Mouse (Mus musculus) cerebellum, adult 2 months (tissue): ENCODE data around the gene Neurod6. TPM values are rescaled to one million over a fixed set of nuclear protein-coding genes. Genes with fewer than 3 reads are reported as not detected.

Experiments used
- DNase-seq, 2 experiments: peaks; one replicate each; pipeline ENCODE4 v3.0.0; 2021
- H3K27ac ChIP-seq: fragments of 200-500 bp; 2 replicates; pipeline ENCODE4 v1.5.1; 2012; ENCODE audit warnings: low read length, control low read depth, inconsistent platforms; ENCODE audit not compliant: insufficient read depth
- H3K27me3 ChIP-seq: fragments of 200-500 bp; 2 replicates; pipeline ENCODE4 v1.6.1; 2012; ENCODE audit warnings: inconsistent platforms, mild to moderate bottlenecking, low read length, moderate library complexity; ENCODE audit not compliant: control insufficient read depth, insufficient read depth
- H3K4me1 ChIP-seq: fragments of 200-500 bp; 2 replicates; pipeline ENCODE4 v1.6.1; 2011; ENCODE audit warnings: low read length; ENCODE audit not compliant: control insufficient read depth, insufficient read depth
- H3K4me3 ChIP-seq: fragments of 200-500 bp; replicated peaks from 2 replicates; pipeline ENCODE3; 2011; ENCODE audit warnings: mild to moderate bottlenecking, low read depth, low read length, control low read depth; ENCODE audit not compliant: insufficient read depth
- CTCF ChIP-seq: fragments of 200-500 bp; IDR thresholded peaks from 2 replicates; pipeline ENCODE4 v1.5.1; 2011; ENCODE audit warnings: low read depth, mild to moderate bottlenecking, control low read depth, low read length, moderate library complexity, borderline replicate concordance; ENCODE audit not compliant: insufficient read depth
- POLR2A ChIP-seq: fragments of 200-500 bp; IDR thresholded peaks from 2 replicates; pipeline ENCODE4 v1.6.1; 2011; ENCODE audit warnings: low read length, control low read depth, borderline replicate concordance; ENCODE audit not compliant: insufficient read depth
- WGBS: fragments of 180-500 bp; shearing (Covaris S2); methylation state at CpG from one replicate; pipeline ENCODE4 v1.1.7; 2018; 5-methylcytosine and 5-hydroxymethylcytosine counted together
- polyA plus RNA-seq: library from polyadenylated mRNA; depleted of rRNA; stranded (reverse); fragments of >200 nt; gene quantifications from 2 replicates; pipeline ENCODE4 v1.2.3, GENCODE M21; 2012

Gene Neurod6
- polyA plus RNA-seq, 1 experiment = 5.6 TPM

DNA sequence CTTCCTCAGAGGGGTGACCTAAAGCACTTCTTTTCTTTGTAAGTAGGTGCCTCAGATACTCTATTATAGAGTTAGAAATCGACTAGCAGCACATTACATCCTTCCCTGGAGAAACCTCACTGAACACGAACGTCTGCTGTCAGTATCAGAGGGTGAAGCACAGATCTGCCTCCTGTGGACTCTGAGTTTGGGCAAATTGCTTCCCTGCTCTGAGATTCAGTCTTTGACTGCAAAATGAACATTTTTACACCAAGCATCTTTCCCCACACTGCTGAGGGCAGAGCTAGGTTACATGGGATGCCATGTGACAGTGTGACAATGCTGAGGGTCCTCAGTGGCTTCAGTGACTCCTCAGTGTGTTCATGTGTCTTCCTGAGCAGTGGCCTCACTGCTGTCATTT lies 13.3 kb downstream of the Neurod6 start:
- Histone ChIP-seq H3K4me1 (no peaks in the 10 kb centered on the region), H3K27me3 (no peaks in the 10 kb centered on the region), H3K27ac (no peak overlapping the region), H3K4me3 (no peak overlapping the region)
- no peak for DNase-seq
- 68% methylated on average over 3 of the region's 3 CpGs for WGBS
- no peak for TF ChIP-seq CTCF
- no peak for TF ChIP-seq POLR2A

DNA sequence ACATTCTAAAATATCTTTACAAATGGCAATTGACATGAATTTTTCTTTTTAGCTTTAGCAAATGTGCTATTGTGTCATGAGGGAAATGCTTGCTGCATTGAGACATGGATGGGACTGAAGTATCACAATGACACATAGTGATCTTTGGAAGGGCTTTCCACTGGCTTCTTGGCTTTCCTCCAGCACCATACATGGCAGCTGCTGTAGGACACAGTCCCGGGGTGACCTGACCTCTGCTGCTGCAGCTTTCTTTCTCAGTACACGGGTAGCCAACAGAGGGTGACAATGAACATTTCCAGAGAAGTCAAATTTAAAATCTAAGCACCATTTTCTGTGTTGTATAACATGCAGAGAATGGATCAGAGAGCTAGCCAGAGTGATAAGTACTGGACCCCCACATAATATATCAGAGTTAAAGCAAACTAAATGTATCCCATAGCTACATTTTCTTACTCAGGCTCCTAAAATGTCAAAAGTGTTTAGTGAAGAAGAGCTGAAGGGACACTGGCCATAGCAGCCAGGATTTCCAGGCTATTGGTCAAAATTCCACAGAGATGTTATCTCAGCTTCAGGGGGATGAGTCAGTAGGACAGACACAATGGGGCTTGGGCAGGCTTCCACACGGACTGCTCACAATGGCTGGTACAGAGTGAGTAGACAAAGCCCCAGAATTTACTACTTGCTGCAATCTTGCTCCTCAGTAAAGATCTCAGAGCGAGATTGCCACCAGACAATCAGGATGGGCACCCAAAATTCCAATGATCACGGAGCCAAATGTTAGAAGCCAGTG lies 19.7 kb downstream of the Neurod6 start:
- DNase-seq = no peak
- Histone ChIP-seq H3K27me3 (no peaks in the 10 kb centered on the region), H3K4me3 (no peak overlapping the region), H3K27ac (no peak overlapping the region), H3K4me1 (no peaks in the 10 kb centered on the region)
- TF ChIP-seq CTCF (no peak), POLR2A (no peak)
- 47% methylated on average over 5 of the region's 5 CpGs for WGBS

DNA sequence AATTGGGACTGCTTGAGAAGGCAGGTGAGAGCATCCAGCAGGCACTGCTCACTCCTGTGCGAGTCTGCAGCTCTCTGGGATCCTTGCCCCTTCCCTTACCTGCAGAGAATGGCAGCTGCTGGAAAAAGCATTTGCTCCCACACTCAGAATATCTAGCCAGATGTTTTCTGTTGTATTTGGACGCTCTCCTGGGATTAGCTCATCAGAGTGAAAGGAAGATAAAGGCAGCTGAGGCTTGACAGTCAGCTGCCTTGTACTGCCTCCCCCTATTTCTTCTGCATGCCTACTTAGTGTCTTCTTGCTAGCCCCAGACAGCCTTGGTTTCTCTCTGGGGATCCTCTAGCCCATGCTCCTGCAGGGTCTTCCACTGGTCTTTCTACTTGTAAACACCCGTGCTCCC lies 31.1 kb downstream of the Neurod6 start:
- H3K27me3 ChIP-seq = no peaks in the 10 kb centered on the region
- TF ChIP-seq CTCF (no peak), POLR2A (no peak)
- no peak overlapping the region for H3K27ac ChIP-seq
- DNase-seq = no peak
- H3K4me1 ChIP-seq = no peaks in the 10 kb centered on the region
- WGBS = 57% methylated on average over 3 of the region's 3 CpGs
- H3K4me3 ChIP-seq = no peak overlapping the region

DNA sequence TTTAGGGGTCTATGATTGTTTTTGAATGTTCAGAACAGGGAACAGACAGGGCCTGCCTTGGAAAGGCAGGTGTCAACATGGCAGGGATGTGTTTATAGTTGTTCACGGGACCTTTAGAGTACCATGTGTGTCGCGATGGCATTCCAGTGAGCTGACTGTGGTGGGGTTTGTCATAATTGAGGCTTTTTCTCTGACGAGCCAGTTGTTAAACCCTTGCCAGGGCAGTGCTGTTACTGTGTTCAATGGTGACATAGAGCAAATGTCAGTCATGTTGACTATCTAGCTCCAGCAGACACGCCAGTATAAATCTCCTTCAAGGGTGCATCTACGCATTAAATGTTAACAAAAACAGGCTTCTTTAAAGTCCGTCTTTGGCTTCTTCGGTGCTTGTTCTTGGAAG lies 31.5 kb downstream of the Neurod6 start:
- WGBS = 62% methylated on average over 8 of the region's 8 CpGs
- TF ChIP-seq POLR2A = no peak
- TF ChIP-seq CTCF = no peak
- H3K4me3 ChIP-seq = no peak overlapping the region

DNA sequence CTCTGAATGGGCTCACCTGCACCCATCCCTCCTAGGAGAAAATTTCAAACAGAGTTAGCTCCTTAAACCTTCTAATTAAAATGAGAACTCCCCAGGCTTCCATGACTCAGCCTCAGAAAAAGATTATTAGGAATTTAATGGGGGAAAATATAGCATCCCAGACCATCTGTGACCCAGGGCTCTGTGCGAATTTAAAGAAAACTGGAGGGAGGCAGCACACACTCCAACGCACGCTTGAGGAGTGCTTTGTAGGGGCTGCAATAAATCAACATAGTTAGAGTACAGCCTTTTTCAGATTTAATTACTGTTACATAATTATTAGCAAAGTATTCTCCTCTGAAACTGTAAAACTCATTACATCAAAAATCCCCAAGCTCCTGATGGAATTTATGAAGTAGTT lies 32.2 kb downstream of the Neurod6 start:
- DNase-seq = no peak
- Histone ChIP-seq H3K27ac (no peak overlapping the region), H3K4me1 (no peaks in the 10 kb centered on the region), H3K4me3 (no peak overlapping the region), H3K27me3 (no peaks in the 10 kb centered on the region)
- TF ChIP-seq CTCF (no peak), POLR2A (no peak)
- WGBS = 90% methylated on average over 3 of the region's 3 CpGs

More for the DNA sequence above, 31.5 kb downstream of the Neurod6 start:
- no peak for DNase-seq
- H3K4me1 ChIP-seq = no peaks in the 10 kb centered on the region
- H3K27me3 ChIP-seq = no peaks in the 10 kb centered on the region
- no peak overlapping the region for H3K27ac ChIP-seq

DNA sequence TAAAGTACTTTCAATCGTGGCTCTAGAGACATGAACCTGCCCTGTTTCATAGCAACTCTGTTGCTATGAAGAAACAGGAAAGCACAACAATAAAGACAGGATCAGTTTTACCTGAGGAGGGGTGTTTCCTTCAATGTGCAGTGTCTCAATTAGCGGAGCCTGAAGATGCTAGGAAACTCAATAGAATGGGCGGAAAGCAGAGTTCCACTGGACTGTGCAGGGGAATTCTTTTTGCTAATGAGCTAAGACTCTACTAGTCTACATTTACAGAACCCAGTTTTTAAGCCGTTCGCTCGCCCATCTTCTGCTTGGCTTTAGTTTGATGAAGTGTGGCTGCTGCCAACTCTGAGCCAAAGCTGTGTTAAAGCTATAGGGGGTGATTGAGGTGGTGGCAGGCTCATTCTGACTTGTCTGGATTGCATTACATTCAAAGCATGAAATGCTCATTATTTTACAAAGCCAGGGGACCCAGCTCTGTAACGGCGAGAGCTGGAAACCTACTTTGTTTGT lies 33.2 kb downstream of the Neurod6 start:
- TF ChIP-seq CTCF (no peak), POLR2A (no peak)
- no peak overlapping the region for H3K27ac ChIP-seq
- no peaks in the 10 kb centered on the region for H3K27me3 ChIP-seq
- WGBS = 58% methylated on average over 8 of the region's 8 CpGs
- no peaks in the 10 kb centered on the region for H3K4me1 ChIP-seq
- DNase-seq = no peak
- H3K4me3 ChIP-seq = no peak overlapping the region

DNA sequence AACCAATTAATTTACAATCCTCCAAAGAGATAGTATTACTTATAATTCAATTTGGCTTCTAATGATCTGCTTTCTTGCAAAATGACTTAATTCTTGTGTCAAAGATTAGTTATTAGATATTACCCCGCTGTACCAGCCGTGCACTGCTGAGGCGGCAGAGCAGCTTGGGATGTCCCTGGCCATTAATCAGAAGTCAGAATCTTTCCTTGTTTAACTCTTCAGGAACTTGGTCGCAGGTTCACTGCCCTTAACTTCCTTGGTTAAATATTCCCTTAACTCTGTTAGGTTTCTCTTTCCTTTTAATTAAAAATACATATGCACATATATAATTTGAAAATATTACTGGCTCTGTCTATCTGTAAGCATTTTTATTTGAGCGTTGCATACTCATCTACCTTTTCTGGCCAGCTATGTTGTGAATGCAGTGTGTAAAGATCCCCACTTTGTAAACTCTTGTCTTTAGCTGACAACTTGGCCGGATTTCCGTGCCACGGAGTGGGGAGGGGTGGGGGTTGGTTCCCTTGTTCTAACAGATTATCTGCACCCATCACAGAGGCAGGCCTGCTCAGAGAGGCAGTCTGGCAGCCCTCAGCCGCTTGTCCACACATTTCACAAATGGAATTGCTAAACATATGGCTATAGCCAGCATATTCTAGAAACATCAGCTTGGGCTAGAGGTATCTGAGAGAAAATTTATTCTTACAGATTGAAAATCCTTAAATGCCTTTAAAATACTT lies 34.1 kb downstream of the Neurod6 start:
- H3K27me3 ChIP-seq = no peaks in the 10 kb centered on the region
- no peak for TF ChIP-seq POLR2A
- no peak for TF ChIP-seq CTCF
- H3K4me1 ChIP-seq = no peaks in the 10 kb centered on the region
- no peak overlapping the region for H3K4me3 ChIP-seq
- WGBS = 51% methylated on average over 9 of the region's 9 CpGs
- no peak overlapping the region for H3K27ac ChIP-seq
- DNase-seq = no peak
